Mouse (Mus musculus) mouse embryonic stem cell (cell line): Measurements from ENCODE around the gene Olfr957.

ENCODE experiments used
- in situ Hi-C, 2 experiments: fragments of 300-500 bp; cut with MboI; formaldehyde crosslinking; loops; 1 replicate in 1 of 2; 3 replicates in 1 of 2; pipeline ENCODE4 v1.14.3; 2019 to 2020; ENCODE audit warnings: low sequenced_read_pairs in 2 of 2, low pct_unique_long_range_greater_than_20kb in 1 of 2, mixed read lengths in 1 of 2; ENCODE audit not compliant: unreplicated experiment in 1 of 2

Gene Olfr957

DNA sequence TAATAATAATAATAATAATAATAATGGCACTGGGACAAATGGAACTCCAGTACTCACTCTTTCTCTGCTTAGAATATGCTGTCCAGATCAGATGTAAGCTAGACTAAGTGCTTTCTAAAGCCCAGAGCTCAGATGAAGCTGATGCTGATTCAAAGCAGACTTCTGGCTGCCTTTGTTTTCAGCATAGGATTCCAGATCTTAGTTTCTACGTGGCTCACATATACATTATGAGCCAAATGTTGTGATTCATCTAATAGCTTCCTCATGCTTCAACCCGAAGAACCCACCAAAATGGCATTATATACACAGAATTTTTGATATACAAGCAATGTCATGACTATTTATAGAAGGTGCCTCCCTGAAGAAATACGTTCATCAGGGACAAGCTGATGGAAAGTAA is at the start of gene Olfr957:
Gene Olfr957 (minus strand): TSS at position 279 of the 400 bp plus-strand sequence.
- in situ Hi-C loops, result no loop called here

DNA sequence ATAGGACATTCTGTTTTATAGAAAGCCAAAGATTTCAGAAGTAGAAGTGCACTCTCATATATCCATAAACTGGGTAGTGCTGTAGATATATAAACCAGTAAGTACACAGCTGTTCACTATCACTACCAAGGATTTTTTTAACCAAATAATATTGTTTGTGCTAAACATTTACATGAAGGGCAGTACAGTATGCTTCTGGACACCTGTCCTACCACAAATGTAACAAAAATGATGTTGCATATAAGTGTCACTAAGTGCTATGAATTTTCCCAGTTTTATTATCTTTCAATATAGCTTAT is 42.7 kb upstream of the Olfr957 start:
- in situ Hi-C loops, result no loop called here

DNA sequence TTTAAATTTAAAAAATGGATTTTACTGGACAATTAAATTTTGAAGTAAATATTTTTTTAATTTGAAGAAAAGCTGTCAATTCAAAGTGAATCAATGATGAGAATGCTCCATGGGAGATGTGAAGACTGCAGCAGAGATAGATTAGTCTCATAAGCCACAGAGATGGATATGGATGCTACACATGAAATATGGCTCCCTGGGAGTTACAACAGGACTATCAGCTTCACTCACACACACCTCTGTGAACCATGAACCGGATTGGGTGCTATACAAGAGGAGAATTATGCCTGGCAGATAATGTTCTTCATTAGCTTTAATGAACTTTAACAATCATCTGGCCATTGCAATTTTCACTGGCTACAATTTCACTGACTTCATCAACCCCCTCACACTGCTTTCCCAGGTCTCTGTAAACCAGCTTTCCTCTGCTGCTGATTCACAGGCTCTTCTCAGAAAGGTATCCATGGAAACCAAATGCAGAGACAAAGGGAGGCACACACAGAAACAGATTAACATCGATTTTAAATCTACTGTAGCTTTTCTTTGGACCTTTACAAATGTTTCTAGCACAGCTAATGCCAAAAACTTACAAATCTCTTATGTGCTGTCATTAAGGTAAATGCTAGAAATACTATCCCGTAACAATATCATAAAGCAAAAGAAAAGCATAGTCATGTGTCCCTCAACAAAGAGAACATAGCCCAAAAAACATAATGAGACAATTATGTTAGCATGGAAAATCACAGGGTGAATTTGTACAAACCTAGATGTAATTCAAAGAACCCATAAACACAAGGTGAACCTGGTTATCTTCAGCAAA is 42.1 kb upstream of the Olfr957 start:
- in situ Hi-C loops, result no loop called here

DNA sequence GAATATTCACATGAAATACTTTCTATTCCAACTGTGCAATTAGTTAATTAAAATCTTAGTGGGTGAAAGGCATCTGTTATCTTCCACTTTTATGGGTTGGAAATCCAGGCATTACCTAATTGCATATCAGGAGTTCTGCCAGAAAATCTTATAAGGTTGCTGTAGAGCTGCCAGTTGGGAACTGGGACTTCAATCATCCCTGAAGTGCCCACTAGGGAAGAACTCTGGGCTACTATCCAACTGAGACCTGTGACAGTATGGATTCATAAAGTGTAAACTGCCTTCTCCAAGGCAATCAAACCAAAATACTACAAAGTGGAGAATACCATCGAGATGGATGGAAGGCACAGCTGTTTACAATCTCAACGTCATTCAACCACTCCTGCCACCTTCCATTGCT is 38.3 kb upstream of the Olfr957 start, which contains the start of gene Olfr958:
Gene Olfr958 (minus strand): TSS at position 109 of the 400 bp plus-strand sequence.
- in situ Hi-C loops, result no loop called here

DNA sequence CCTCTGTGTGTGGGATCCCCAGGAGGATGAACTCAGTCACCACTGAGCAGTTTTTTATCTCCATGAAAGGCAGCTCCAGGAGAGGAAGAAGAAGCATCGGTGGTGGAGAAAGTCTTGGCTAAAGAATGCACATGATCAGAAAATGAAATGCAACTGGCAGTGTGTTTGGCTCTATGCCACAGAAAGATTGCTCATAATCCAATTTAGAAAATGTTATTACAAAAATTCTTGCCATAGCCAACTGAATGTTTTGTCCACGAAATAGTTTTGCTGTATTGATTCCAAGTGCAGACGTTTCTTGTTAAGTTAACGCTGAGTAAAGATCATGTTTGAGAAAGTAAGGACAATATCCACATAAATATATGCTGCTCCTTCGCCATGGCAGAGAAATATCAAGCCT is 35.2 kb upstream of the Olfr957 start:
- in situ Hi-C loops, result no loop called here

DNA sequence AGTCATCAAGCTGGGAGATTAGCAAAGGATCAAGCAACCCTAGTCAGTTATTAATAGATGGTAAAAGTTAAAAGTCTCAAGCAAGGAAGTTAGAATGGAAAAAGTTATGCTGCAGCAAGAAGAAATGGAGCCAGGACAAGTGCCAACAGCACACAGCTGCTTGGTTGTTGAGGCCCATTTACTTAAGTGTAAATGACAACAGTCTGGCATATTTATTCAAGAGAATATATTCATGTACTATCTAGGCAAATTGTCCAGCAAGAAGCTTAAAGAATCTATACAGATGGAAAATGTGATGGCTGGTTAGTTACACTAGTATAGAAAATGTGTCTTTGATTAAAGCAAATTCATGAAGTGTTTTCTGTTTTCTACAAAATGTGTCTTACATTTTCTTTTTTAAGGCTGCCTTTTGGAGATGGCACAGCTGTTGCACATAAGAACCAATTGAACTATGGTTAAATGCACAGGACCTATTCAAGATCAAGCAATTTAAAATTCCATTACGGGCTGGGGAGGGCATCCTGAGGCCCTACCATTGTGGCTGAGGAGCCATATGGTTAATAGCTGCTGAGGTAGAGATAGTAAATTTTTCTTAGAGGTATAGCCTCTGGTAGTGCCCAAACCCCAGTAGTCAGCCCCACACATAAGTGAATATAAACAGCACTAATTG is 8.1 kb upstream of the Olfr957 start:
- in situ Hi-C loops, result no loop called here

DNA sequence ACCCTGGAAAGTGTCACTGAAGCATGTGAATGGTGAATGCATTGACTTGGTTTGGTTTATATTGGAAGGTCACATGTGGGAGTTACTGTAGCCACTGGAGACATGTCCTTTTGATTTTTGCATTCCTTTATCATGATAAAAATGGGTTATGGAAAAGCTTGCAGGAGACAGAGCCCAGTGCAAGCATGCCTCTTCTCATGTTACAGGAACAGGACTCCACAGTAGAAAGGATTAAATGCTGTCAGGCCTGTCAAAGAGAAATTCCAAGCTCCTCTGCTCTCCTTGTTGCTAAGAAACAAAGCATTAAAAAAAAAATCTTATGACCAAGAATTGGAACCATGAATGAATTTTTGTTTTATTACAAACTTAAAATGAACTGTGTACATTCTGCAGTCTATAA is 3.0 kb upstream of the Olfr957 start:
- in situ Hi-C loops, result no loop called here

DNA sequence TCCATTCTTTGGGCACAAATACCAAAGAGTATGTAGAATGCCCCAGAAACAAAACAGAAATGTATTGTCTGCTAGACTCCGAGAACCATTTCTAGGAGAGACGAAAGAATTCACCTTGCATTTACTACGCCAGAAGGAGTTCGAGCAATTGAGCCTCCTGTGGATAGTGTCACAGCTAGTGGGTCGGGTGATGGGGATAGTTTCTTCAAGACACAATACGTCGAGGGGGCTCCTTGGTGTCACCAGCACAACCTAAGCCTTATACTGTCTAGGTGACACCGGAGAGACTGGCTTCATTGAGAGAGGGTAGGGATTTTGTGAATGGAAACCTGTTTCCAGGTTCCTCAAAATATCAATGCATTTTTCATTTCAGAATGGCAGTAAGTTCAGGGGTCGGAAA is 6.2 kb downstream of the Olfr957 start:
- in situ Hi-C loops, result no loop called here

DNA sequence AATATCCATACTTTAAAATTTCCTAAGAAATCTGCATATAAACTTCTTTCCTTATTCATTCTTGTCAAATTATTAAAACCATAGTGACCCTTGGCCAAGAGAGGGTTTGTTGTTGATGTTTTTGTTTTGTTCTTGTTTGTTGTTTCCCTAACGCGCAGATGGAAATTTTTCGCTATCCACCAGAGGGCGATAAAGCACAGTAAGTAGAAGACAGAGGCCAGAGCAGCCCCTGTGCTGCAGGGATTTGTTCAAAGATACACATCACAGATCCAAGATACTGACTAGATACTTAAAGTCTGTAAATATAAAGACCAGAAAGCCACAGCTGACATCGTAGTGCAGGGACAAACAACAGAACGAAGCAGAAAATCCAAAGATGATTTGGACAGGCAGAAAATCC is 6.6 kb downstream of the Olfr957 start:
- in situ Hi-C loops, result no loop called here

DNA sequence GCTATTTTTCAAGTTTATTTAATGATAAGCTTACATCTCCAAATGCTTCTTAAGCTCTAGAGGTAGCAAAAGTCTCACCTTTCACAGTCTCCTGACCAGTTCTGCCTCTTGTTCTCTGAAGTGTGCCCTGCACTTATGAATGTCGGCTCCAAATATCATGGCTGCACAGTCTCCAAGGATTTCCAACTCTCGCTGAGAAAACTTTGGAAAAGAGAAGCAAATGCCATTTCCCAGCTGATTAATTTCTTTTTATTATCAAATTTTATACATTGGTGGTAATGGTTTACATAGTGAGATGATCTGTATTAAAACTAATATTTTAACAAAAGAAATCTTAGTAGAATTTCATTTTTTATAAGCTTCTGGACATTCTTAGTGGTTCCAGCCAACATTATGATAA is 21.7 kb downstream of the Olfr957 start, which contains the start of gene Olfr44:
Gene Olfr44 (minus strand): TSS at position 101 of the 400 bp plus-strand sequence.
- in situ Hi-C loops, result no loop called here

DNA sequence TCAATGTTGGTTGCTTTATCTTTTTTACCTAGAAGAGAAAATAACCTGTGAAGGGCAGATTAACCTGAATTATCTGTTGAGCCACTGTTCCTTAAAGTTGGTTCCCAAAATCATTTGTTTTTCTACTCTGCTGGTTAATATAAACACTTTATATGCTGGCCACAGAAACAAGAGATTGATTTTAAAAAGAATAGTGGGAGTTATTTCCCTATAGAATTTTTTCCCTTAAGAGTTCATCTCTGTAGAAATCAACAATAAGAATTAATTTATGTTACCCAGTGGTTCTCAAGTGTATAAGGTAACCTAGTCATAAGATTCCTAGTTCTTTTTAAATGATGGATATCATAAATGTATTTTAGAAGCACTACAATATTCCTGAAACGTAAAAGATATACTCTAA is 43.8 kb downstream of the Olfr957 start, which contains the start of gene Olfr955:
Gene Olfr955 (minus strand): TSS at position 101 of the 400 bp plus-strand sequence.
- in situ Hi-C loops, result no loop called here
